Mouse (Mus musculus): Measurements from ENCODE around the gene Rnf126.

DNA sequence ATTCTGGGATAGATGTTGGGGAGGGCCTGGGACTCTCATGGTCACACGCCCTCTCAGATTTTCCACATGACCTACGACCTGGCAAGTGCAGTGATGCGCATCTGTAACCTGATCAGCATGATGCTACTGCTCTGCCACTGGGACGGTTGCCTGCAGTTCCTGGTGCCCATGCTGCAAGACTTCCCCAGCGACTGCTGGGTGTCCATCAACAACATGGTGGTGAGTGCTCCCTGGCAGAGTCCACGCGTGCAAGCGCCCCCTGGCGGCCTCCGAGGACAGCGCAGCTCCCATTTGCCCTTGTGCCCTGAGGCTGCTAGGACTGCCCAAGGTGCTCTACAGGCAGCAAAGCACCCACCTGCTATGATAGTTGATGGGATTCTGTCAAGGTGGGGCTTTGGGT is 40.7 kb downstream of the Rnf126 start:
- TF ChIP-seq MAFK (IDR thresholded peaks at IDR 0.05; ENCODE audit: insufficient read depth, low read depth, low read length) (no peak), HCFC1 (IDR thresholded peaks at IDR 0.05; ENCODE audit: borderline replicate concordance, insufficient read depth, low read length) (no peak), CHD2 (IDR thresholded peaks at IDR 0.05; ENCODE audit: low read depth, low read length) (no peak), ZNF384 (IDR thresholded peaks at IDR 0.05; ENCODE audit: low read depth, low read length) (no peak), ZC3H11A (IDR thresholded peaks at IDR 0.05; ENCODE audit: borderline replicate concordance, low read depth, low read length) (no peak)

All from ES-E14 (cell line).